Mouse (Mus musculus): ENCODE measurements at regions not wholly inside any gene's neighbourhood (a gene's known extent, or its start where the extent isn't known, plus 50 kb on each side); places are given as distances from the start of the nearest gene placed in this dataset.
"Not testable (repeated sequence)": the region's sequence is repeated elsewhere in the genome, so short reads cannot be mapped to it uniquely, and the experiment has no call there.

- no peak for ATAC-seq (ENCODE audit: insufficient number of reproducible peaks, insufficient read depth, low FRiP score, low TSS enrichment, low read depth)
- 26% methylated on average over 2 of the region's 2 CpGs for WGBS
- Histone ChIP-seq H3K9me3 (no peaks in the 10 kb centered on the region), H3K4me1 (no peaks in the 10 kb centered on the region), H3K9ac (no peak overlapping the region), H3K4me3 (no peak overlapping the region), H3K4me2 (no peak overlapping the region), H3K36me3 (no peaks in the 10 kb centered on the region), H3K27ac (no peak overlapping the region), H3K27me3 (no peaks in the 10 kb centered on the region)
These were observed 172.3 kb downstream of the Snca start for GRCm38 (mm10) chr6:60657117-60657911.

- H3K4me3 ChIP-seq; H3K27ac ChIP-seq; H3K4me1 ChIP-seq; H3K36me3 ChIP-seq; H3K9me3 ChIP-seq; ATAC-seq (ENCODE audit: insufficient number of reproducible peaks, insufficient read depth, low FRiP score, low TSS enrichment, low read depth); H3K4me2 ChIP-seq; H3K27me3 ChIP-seq; H3K9ac ChIP-seq: not testable (repeated sequence)
- 49% methylated on average over 2 of the region's 2 CpGs for WGBS
These were observed 182.6 kb downstream of the Snca start for GRCm38 (mm10) chr6:60646983-60647617.

- Histone ChIP-seq H3K4me3 (no peak overlapping the region), H3K27ac (no peak overlapping the region), H3K27me3 (no peaks in the 10 kb centered on the region), H3K4me2 (no peak overlapping the region), H3K36me3 (no peaks in the 10 kb centered on the region), H3K4me1 (no peaks in the 10 kb centered on the region), H3K9me3 (no peaks in the 10 kb centered on the region), H3K9ac (no peak overlapping the region)
- WGBS: 70% methylated on average over 2 of the region's 2 CpGs
- no peak for ATAC-seq (ENCODE audit: insufficient number of reproducible peaks, insufficient read depth, low FRiP score, low TSS enrichment, low read depth)
These were observed 187.4 kb downstream of the Snca start for GRCm38 (mm10) chr6:60642251-60642650.

GRCm38 (mm10) chr6:60616313-60616712, 213.3 kb downstream of the Snca start:
- no peak overlapping the region for H3K4me2 ChIP-seq

GRCm38 (mm10) chr6:60600201-60600600, 229.5 kb downstream of the Snca start:
- no peaks in the 10 kb centered on the region for H3K27me3 ChIP-seq
- H3K9me3 ChIP-seq: no peaks in the 10 kb centered on the region

More at GRCm38 (mm10) chr6:60616313-60616712, 213.3 kb downstream of the Snca start:
- no peak overlapping the region for H3K27ac ChIP-seq
- H3K9ac ChIP-seq: no peak overlapping the region
- H3K36me3 ChIP-seq: no peaks in the 10 kb centered on the region
- no peaks in the 10 kb centered on the region for H3K9me3 ChIP-seq
- H3K27me3 ChIP-seq: no peaks in the 10 kb centered on the region
- ATAC-seq (ENCODE audit: insufficient number of reproducible peaks, insufficient read depth, low FRiP score, low TSS enrichment, low read depth): no peak
- H3K4me3 ChIP-seq: no peak overlapping the region
- no peaks in the 10 kb centered on the region for H3K4me1 ChIP-seq

GRCm38 (mm10) chr6:60564261-60564660, 265.4 kb downstream of the Snca start:
- Histone ChIP-seq H3K9ac (no peak overlapping the region), H3K27ac (no peak overlapping the region), H3K9me3 (no peaks in the 10 kb centered on the region), H3K27me3 (no peaks in the 10 kb centered on the region), H3K36me3 (no peaks in the 10 kb centered on the region), H3K4me3 (no peak overlapping the region), H3K4me2 (no peak overlapping the region), H3K4me1 (no peaks in the 10 kb centered on the region)
- 53% methylated on average over 1 of the region's 1 CpGs for WGBS
- ATAC-seq (ENCODE audit: insufficient number of reproducible peaks, insufficient read depth, low FRiP score, low TSS enrichment, low read depth): no peak

More at GRCm38 (mm10) chr6:60600201-60600600, 229.5 kb downstream of the Snca start:
- Histone ChIP-seq H3K9ac (no peak overlapping the region), H3K27ac (no peak overlapping the region), H3K4me2 (no peak overlapping the region), H3K4me1 (no peaks in the 10 kb centered on the region), H3K4me3 (no peak overlapping the region), H3K36me3 (no peaks in the 10 kb centered on the region)
- no peak for ATAC-seq (ENCODE audit: insufficient number of reproducible peaks, insufficient read depth, low FRiP score, low TSS enrichment, low read depth)

GRCm38 (mm10) chr6:60555590-60556235, 273.9 kb downstream of the Snca start:
- Histone ChIP-seq H3K4me1 (no peaks in the 10 kb centered on the region), H3K36me3 (no peaks in the 10 kb centered on the region), H3K27me3 (no peaks in the 10 kb centered on the region), H3K27ac (no peak overlapping the region), H3K9me3 (peaks cover 12% of the 10 kb centered on the region), H3K4me2 (peak overlapping the region; percentile 28; the same call in 1 of the 2 replicates), H3K9ac (no peak overlapping the region), H3K4me3 (no peak overlapping the region)
- 44% methylated on average over 9 of the region's 9 CpGs for WGBS
- no peak for ATAC-seq (ENCODE audit: insufficient number of reproducible peaks, insufficient read depth, low FRiP score, low TSS enrichment, low read depth)

Data from embryonic facial prominence, embryonic 13.5 days (tissue).